Mouse (Mus musculus) gastrocnemius, postnatal 36 days (tissue): ENCODE results near the gene Emc1. TPM values are rescaled to one million over a fixed set of nuclear protein-coding genes. Genes with fewer than 3 reads are reported as not detected.
A peak's percentile ranks its signal among the peaks of the same experiment; 100 is the strongest.
"Not testable (repeated sequence)": the region's sequence is repeated elsewhere in the genome, so short reads cannot be mapped to it uniquely, and the experiment has no call there.

Experiments
- DNase-seq, 2 experiments: peaks; one replicate each; pipeline ENCODE4 v3.0.0; 2022
- intact Hi-C: fragments of 180-260 bp; cut with DNase I; formaldehyde crosslinking; loops from one replicate; pipeline ENCODE4 v1.15.1; 2025
- total RNA-seq, 2 experiments: library from RNA; stranded (reverse); gene quantifications; 2 replicates each; pipeline ENCODE4 v1.2.3; 2021

The Emc1 gene
- total RNA-seq, 2 experiments from 2014 or later: 28.2 to 29.1 TPM

GRCm38 (mm10) chr4:139345416-139346019 lies 6.9 kb upstream of the Emc1 start:
- intact Hi-C loops: no loop called here

DNA sequence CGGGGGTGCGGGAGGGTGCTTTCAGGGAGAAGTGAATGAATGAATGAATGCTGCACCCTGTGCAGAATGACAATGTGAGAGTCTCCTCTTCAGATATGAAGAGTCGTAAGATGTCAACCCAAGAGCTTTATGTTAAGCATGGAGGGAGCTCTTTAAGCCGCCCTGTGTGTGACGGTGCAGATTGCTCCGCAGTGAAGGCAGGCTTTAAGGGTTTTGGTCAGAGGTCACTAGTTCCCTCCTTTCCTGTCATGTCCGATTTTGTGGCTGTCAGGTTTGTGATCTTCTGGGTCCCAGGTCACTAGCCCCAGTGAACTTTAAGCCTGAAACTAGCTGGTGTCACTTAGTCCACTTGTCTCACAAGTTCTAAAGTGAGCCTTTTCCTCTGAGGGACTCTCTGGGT lies 445 bp downstream of the Emc1 start:
- no peak for DNase-seq
- intact Hi-C loops: no loop called here

More at GRCm38 (mm10) chr4:139345416-139346019, 6.9 kb upstream of the Emc1 start:
- DNase-seq: no peak

GRCm38 (mm10) chr4:139357211-139357610 lies 4.8 kb downstream of the Emc1 start:
- intact Hi-C loops: no loop called here
- DNase-seq: no peak

DNA sequence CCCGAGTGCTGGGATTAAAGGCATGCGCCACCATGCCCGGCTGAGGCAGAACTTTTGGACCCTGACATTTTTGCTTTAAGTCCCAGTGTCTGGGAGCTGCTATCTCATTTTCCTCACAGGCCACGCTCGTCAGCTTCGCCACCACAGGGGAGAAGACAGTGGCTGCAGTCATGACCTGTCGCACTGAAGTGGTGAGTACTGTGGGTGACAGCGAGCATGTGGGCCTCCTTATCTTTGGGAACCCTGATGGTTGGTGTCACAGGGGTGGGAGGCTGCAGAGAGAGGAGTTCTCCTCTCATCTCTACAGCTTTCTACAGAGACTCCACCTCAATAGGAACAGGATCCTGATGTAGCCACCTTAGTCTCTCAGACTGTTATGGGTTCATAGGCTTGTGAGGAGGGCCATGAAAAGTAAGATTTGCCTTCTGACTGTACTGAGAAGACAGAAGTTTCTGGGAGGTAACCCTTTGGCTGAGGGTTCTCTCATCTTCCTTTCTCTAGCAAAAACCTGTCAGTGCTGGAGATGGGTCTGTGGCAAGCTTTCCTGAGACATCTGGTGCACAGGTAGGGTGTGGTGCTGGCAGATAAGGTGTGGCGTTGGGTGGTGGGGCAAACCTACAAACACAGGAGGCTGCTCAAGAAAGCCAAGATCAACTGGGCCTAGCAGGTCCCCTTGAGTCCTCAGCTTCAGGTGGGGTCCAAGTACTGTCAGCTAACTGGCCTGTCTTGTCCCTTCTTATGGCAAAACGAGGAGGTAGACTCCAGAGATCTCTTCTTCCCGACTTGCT lies 8.6 kb downstream of the Emc1 start:
- DNase-seq: no peak
- intact Hi-C loops: no loop called here

DNA sequence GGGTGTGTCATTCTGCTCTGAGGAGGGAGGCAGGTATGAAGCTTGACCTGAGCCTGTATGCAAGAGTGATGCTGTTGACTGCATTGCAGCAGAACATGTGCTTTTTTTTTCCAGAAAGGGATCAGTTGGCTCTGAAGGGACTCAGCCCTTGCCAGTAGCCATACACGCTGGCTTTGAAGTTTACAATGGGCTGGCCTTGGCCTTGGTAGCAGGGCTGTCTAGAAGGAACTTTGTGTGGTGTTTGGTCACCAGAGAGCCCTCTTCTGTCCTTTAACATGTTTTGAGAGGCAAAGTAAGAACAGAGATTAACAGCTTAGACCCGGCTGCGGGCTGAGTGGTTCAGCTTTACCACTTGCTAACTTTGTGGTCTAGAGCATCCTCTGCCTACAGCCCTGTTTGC lies 14.9 kb downstream of the Emc1 start:
- DNase-seq: no peak
- intact Hi-C loops: no loop called here

- no peak for DNase-seq
- intact Hi-C loops: no loop called here
These were observed 15.7 kb downstream of the Emc1 start for GRCm38 (mm10) chr4:139368038-139368437.

DNA sequence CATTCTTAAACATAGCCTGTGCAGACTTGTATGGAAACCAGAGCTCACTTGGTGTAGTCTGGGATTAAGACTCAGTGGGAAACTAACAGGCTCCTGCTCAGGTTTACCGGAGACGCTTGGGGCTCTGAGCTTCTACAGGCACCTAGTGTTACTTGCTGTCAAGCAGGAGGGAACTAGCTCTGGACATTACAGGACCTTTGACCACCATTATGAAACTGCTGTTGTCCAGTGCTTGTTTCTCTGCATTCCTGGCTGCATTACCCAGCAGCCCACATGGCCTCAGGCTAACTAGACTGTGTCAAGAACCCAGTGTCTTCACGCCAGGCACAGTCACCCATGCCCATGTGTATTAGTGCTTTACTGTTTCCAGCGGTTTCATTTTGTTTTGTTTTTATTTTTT lies 20.7 kb downstream of the Emc1 start:
- intact Hi-C loops: no loop called here
- DNase-seq: no peak

DNA sequence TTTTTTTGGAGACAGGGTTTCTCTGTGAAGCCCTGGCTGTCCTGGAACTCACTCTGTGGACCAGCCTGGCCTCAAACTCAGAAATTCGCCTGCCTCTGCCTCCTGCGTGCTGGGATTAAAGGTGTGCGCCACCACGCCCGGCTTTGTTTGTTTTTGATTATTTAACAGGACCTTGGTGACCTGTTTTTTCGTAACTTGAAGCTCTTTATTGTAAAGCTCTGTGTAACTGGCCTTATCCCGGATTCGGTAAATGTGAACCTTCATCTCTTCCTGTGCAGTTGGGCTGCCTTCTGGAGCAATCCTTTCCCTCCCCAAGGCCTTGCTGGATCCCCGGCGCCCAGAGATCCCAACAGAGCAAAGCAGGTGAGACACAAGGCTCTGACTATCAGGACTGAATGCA lies 21.1 kb downstream of the Emc1 start:
- no peak for DNase-seq
- intact Hi-C loops: no loop called here

- intact Hi-C loops: no loop called here
- no peak for DNase-seq
These were observed 27.3 kb downstream of the Emc1 start for GRCm38 (mm10) chr4:139379719-139380118.

DNA sequence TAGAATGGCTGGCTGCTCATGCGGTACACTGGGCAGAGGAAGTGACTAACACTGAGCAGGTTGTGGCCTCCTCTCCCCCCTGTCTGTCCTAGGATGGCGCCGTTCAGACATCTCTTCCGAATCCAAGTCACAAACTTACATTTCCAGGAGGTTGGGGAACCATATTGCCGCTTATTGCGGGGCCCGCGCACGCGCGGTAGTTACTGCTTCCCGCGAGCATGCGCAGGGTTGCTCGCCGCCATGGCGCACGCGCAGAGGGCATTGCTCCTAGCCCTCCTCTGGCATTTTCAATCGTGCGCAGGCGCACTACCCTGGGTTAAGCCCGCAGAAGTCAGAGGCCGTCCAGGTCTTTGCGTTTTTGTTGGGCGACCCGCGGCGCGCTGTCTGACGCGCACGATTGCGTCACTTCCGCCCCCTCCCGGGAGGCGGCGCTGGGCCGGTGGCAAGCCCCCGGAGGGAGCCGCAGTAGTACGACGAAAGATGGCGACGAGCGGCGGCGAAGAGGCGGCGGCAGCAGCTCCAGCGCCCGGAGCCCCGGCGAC lies 27.9 kb downstream of the Emc1 start:
- peak; percentile 99 to 100 for DNase-seq
- intact Hi-C loops: no loop called here

DNA sequence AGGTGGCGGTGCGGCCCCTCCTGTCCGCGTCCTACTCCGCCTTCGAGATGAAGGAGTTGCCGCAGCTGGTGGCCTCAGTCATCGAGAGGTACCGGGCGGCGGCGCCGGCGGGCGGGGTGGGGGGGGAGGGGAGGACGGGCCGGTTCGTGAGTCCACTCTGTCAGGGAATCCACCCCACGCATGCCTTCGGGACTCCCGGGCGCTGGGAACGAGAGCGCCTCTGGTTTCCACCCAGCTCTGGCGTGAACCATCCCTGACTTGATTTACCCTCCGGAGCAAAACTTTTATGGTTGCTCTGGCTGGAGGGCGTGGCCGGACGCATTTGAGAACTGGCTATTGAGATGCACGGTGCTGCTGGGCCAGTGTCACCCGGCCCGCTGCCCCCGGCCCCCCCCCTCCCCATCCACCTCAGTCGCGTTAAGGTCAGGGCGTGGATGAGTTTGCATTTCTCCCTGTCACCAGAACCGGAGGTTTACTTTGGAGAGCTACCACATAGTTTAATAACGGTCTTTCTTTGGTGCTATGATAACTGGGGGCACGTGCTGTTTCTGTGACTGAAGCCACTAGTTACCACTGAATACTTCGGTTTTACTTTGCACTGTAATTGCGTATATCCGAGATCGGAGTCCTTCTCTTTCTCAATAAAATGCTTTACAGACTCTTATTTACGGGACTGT lies 28.5 kb downstream of the Emc1 start:
- intact Hi-C loops: no loop called here

GRCm38 (mm10) chr4:139381452-139381845 lies 29.1 kb downstream of the Emc1 start:
- DNase-seq: no peak
- intact Hi-C loops: no loop called here

More for the DNA sequence above, 28.5 kb downstream of the Emc1 start:
- no peak for DNase-seq

DNA sequence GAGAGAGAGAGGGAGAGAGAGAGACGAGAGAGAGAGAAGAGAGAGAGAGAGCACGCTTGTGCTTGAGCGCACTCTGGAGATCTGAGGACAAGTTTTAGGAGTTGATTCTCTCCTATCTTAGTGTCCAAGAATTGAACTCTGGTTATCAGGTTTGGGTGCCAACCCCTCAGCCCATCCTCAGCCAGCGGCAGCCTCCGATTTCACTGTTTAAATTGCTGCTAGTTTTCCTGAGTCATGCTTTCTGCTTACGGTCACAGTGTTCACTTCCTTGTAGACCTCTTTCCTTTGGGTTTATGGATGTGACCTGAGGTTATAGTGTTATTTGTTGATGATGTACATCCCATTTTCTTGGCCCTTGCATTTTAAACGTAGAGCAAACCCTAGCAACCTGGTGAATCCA lies 29.8 kb downstream of the Emc1 start:
- intact Hi-C loops: no loop called here
- no peak for DNase-seq

DNA sequence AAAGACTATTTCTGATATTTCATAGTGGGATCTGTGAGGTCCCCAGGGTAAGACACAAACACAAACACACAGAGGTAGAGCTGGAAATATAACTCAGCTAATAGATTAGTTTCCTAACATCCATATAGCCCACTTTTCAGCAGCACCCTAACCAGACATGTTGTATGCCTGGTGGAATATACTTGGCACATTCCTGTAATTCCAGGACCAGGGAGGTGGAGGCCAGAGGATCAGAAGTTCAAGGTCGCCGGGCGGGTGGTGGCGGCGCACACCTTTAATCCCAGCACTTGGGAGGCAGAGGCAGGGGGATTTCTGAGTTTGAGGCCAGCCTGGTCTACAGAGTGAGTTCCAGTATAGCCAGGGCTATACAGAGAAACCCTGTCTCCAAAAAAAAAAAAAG lies 33.5 kb downstream of the Emc1 start:
- intact Hi-C loops: not testable (repeated sequence)

GRCm38 (mm10) chr4:139386869-139387319 lies 34.5 kb downstream of the Emc1 start:
- intact Hi-C loops: no loop called here
- DNase-seq: no peak

More for the DNA sequence above, 33.5 kb downstream of the Emc1 start:
- DNase-seq: not testable (repeated sequence)

DNA sequence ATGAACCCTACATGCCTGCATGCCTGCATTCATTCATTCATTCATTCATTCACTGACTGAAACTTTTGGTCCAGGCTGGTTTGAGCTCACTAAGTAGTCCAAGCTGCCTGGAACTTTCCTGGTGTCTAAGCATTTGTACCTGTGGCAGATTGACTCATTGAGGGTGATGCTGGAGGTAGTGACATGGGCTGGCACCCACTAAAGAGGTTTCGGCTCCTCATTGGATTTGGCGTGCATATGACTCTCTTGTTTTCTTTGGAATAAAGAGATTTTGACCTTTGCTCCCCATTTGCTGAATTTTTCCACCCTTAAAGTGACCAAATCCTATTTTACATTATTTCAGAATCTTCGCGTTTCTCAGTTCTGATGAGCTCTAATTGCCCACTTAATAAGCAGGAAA lies 37.2 kb downstream of the Emc1 start:
- intact Hi-C loops: no loop called here
- DNase-seq: no peak

DNA sequence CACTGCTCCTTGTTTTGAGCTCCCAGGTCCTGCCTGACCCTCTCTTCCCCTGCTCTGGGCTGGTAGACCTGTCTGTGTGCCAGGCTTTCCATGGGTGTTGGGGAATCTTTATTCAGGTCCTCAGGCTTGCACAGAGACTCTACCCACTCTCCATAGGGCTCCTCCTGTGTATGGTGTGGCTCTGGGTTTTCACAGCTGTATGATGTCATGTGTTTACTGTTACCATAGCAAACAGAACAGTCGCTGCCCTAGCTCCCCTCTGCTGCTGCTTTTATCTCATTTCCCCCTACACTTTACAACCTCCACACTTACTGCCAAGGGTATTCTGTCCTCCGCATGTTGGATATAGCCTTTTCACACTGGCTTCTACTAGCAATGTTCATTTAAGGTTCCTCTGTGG lies 43.0 kb downstream of the Emc1 start:
- intact Hi-C loops: no loop called here

GRCm38 (mm10) chr4:139400487-139400886 lies 48.1 kb downstream of the Emc1 start:
- DNase-seq: no peak
- intact Hi-C loops: no loop called here

More for the DNA sequence above, 43.0 kb downstream of the Emc1 start:
- DNase-seq: no peak

- no peak for DNase-seq
- intact Hi-C loops: no loop called here
These were observed 50.8 kb downstream of the Emc1 start for GRCm38 (mm10) chr4:139403214-139403613.

- intact Hi-C loops: no loop called here
These were observed 59.0 kb downstream of the Emc1 start for GRCm38 (mm10) chr4:139411351-139411750.

GRCm38 (mm10) chr4:139417868-139418267 lies 65.5 kb downstream of the Emc1 start:
- intact Hi-C loops: no loop called here
- no peak for DNase-seq

More at GRCm38 (mm10) chr4:139411351-139411750, 59.0 kb downstream of the Emc1 start:
- no peak for DNase-seq
